Mouse (Mus musculus) CH12.LX (cell line): ENCODE data around the gene Mrps12. TPM values are rescaled to one million over a fixed set of nuclear protein-coding genes. Genes with fewer than 3 reads are reported as not detected.

ENCODE experiments used
- DNase-seq: peaks from one replicate; pipeline ENCODE4 v3.0.0-alpha.2; 2013; ENCODE audit errors: extremely low read depth
- H3K27ac ChIP-seq: 2 replicates; pipeline ENCODE4 v1.5.1; 2012; ENCODE audit warnings: low read depth, mild to moderate bottlenecking, control low read depth, moderate library complexity; ENCODE audit not compliant: insufficient read depth
- H3K27me3 ChIP-seq: replicated peaks from 2 replicates; pipeline ENCODE3; 2012; ENCODE audit warnings: inconsistent platforms
- H3K36me3 ChIP-seq, 2 experiments: replicated peaks in 1 of 2; 2 replicates each; pipeline versions ENCODE3 to v1.6.1; 2012; ENCODE audit warnings: inconsistent platforms in 1 of 2, low read length in 1 of 2, mild to moderate bottlenecking in 1 of 2, mixed read lengths in 1 of 2, moderate library complexity in 1 of 2; ENCODE audit not compliant: control insufficient read depth in 1 of 2, insufficient read depth in 1 of 2
- H3K4me1 ChIP-seq, 2 experiments: 2 replicates each; pipeline ENCODE4 v1.6.1; 2012; ENCODE audit warnings: inconsistent platforms in 1 of 2, moderate library complexity in 1 of 2; ENCODE audit not compliant: insufficient read depth in 2 of 2, control insufficient read depth in 1 of 2
- H3K4me2 ChIP-seq: 2 replicates; pipeline ENCODE4 v1.6.1; 2012; ENCODE audit warnings: low read depth, mild to moderate bottlenecking, control low read depth; ENCODE audit not compliant: poor library complexity, insufficient read depth, severe bottlenecking
- H3K4me3 ChIP-seq, 3 experiments: fragments of 150-350 bp in 1 of 3; sonication (generic) in 1 of 3; replicated peaks in 1 of 3; 2 replicates each; pipeline versions ENCODE3 to v1.5.1; 2011 to 2012; ENCODE audit warnings: low read depth in 2 of 3, low read length in 2 of 3, mild to moderate bottlenecking in 2 of 3, moderate library complexity in 2 of 3, control low read depth in 1 of 3, improper control_type of control experiment in 1 of 3, inconsistent platforms in 1 of 3, mixed read lengths in 1 of 3; ENCODE audit not compliant: poor library complexity in 1 of 3
- H3K79me2 ChIP-seq: replicated peaks from 2 replicates; pipeline ENCODE4 v1.6.1; 2012; ENCODE audit warnings: mild to moderate bottlenecking, moderate library complexity; ENCODE audit not compliant: control insufficient read depth, poor library complexity, insufficient read depth, severe bottlenecking; ENCODE audit errors: extremely low read depth
- H3K9ac ChIP-seq: 2 replicates; pipeline ENCODE4 v1.6.1; 2012; ENCODE audit warnings: low read depth, mild to moderate bottlenecking, control low read depth, moderate library complexity; ENCODE audit not compliant: insufficient read depth
- H3K9me3 ChIP-seq: replicated peaks from 2 replicates; pipeline ENCODE3; 2012; ENCODE audit warnings: low read length, inconsistent platforms, mixed read lengths
- BHLHE40 ChIP-seq: IDR thresholded peaks from 2 replicates; pipeline ENCODE4 v1.6.1; 2011; ENCODE audit warnings: mild to moderate bottlenecking, low read depth, low read length, improper control_type of control experiment
- CHD1 ChIP-seq: IDR thresholded peaks from 2 replicates; pipeline ENCODE4 v1.6.1; 2012; ENCODE audit warnings: low read depth, low read length, improper control_type of control experiment, inconsistent platforms
- CHD2 ChIP-seq: IDR thresholded peaks from 2 replicates; pipeline ENCODE4 v1.6.1; 2011; ENCODE audit warnings: low read length, improper control_type of control experiment
- CTCF ChIP-seq, 2 experiments: IDR thresholded peaks in 1 of 2; conservative IDR thresholded peaks in 1 of 2; 2 replicates each; pipeline ENCODE4 v1.5.1; 2011 to 2012; ENCODE audit warnings: low read depth in 2 of 2, low read length in 2 of 2, improper control_type of control experiment in 1 of 2, inconsistent platforms in 1 of 2, mild to moderate bottlenecking in 1 of 2, moderate library complexity in 1 of 2
- E2F4 ChIP-seq: IDR thresholded peaks from 2 replicates; pipeline ENCODE4 v1.6.1; 2011; ENCODE audit warnings: low read depth, low read length, improper control_type of control experiment; ENCODE audit not compliant: insufficient replicate concordance
- ELF1 ChIP-seq: IDR thresholded peaks from 2 replicates; pipeline ENCODE4 v1.6.1; 2014; ENCODE audit warnings: low read depth, mild to moderate bottlenecking, inconsistent platforms, low read length, improper control_type of control experiment
- EP300 ChIP-seq: IDR thresholded peaks from 2 replicates; pipeline ENCODE4 v1.6.1; 2011; ENCODE audit warnings: low read length, improper control_type of control experiment
- ETS1 ChIP-seq: conservative IDR thresholded peaks from 2 replicates; pipeline ENCODE4 v1.6.1; 2012; ENCODE audit warnings: low read depth, mild to moderate bottlenecking, inconsistent platforms, low read length, improper control_type of control experiment, moderate library complexity
- GABPA ChIP-seq: IDR thresholded peaks from 2 replicates; pipeline ENCODE4 v1.6.1; 2012; ENCODE audit warnings: low read depth, low read length, improper control_type of control experiment, inconsistent platforms; ENCODE audit not compliant: insufficient replicate concordance
- HCFC1 ChIP-seq: IDR thresholded peaks from 2 replicates; pipeline ENCODE4 v1.6.1; 2012; ENCODE audit warnings: low read depth, mild to moderate bottlenecking, inconsistent platforms, low read length, improper control_type of control experiment
- IRF4 ChIP-seq: IDR thresholded peaks from 2 replicates; pipeline ENCODE4 v1.6.1; 2014; ENCODE audit warnings: low read depth, mild to moderate bottlenecking, inconsistent platforms, low read length, improper control_type of control experiment
- JUN ChIP-seq: IDR thresholded peaks from 2 replicates; pipeline ENCODE4 v1.6.1; 2011; ENCODE audit warnings: low read depth, mild to moderate bottlenecking, low read length, improper control_type of control experiment, moderate library complexity; ENCODE audit not compliant: insufficient read depth
- JUND ChIP-seq: conservative IDR thresholded peaks from 2 replicates; pipeline ENCODE4 v1.6.1; 2011; ENCODE audit warnings: low read depth, low read length, improper control_type of control experiment
- KAT2A ChIP-seq: IDR thresholded peaks from 2 replicates; pipeline ENCODE4 v1.6.1; 2012; ENCODE audit warnings: low read length, improper control_type of control experiment, inconsistent platforms; ENCODE audit not compliant: insufficient replicate concordance
- MAFK ChIP-seq: IDR thresholded peaks from 2 replicates; pipeline ENCODE4 v1.6.1; 2011; ENCODE audit warnings: low read length, improper control_type of control experiment; ENCODE audit not compliant: insufficient replicate concordance
- MAX ChIP-seq: IDR thresholded peaks from 2 replicates; pipeline ENCODE4 v1.6.1; 2011; ENCODE audit warnings: low read length, improper control_type of control experiment
- MAZ ChIP-seq: IDR thresholded peaks from 2 replicates; pipeline ENCODE4 v1.6.1; 2012; ENCODE audit warnings: low read depth, mild to moderate bottlenecking, inconsistent platforms, low read length, improper control_type of control experiment, moderate library complexity
- MEF2A ChIP-seq: IDR thresholded peaks from 2 replicates; pipeline ENCODE4 v1.6.1; 2014; ENCODE audit warnings: low read depth, mild to moderate bottlenecking, inconsistent platforms, low read length, improper control_type of control experiment, borderline replicate concordance
- MXI1 ChIP-seq: IDR thresholded peaks from 2 replicates; pipeline ENCODE4 v1.6.1; 2011; ENCODE audit warnings: mild to moderate bottlenecking, low read depth, low read length, improper control_type of control experiment
- MYC ChIP-seq: IDR thresholded peaks from 2 replicates; pipeline ENCODE4 v1.6.1; 2011; ENCODE audit warnings: low read depth, mild to moderate bottlenecking, improper control_type of control experiment, low read length
- NELFE ChIP-seq: IDR thresholded peaks from 2 replicates; pipeline ENCODE4 v1.6.1; 2011; ENCODE audit warnings: low read depth, low read length, improper control_type of control experiment
- NRF1 ChIP-seq: IDR thresholded peaks from 2 replicates; pipeline ENCODE4 v1.6.1; 2014; ENCODE audit warnings: low read depth, mild to moderate bottlenecking, inconsistent platforms, low read length, improper control_type of control experiment, moderate library complexity
- PAX5 ChIP-seq: IDR thresholded peaks from 2 replicates; pipeline ENCODE4 v1.6.1; 2012; ENCODE audit warnings: low read length, inconsistent platforms, mixed read lengths
- POLR2A ChIP-seq: IDR thresholded peaks from 2 replicates; pipeline ENCODE4 v1.6.1; 2011; ENCODE audit warnings: low read depth, mild to moderate bottlenecking, improper control_type of control experiment, low read length
- POLR2AphosphoS2 ChIP-seq: IDR thresholded peaks from 2 replicates; pipeline ENCODE4 v1.6.1; 2011; ENCODE audit warnings: low read depth, low read length, improper control_type of control experiment
- RAD21 ChIP-seq: IDR thresholded peaks from 2 replicates; pipeline ENCODE4 v1.6.1; 2011; ENCODE audit warnings: low read depth, mild to moderate bottlenecking, low read length, improper control_type of control experiment, moderate library complexity
- RCOR1 ChIP-seq: conservative IDR thresholded peaks from 2 replicates; pipeline ENCODE4 v1.6.1; 2012; ENCODE audit warnings: low read depth, mild to moderate bottlenecking, inconsistent platforms, low read length, improper control_type of control experiment
- SIN3A ChIP-seq: IDR thresholded peaks from 2 replicates; pipeline ENCODE4 v1.6.1; 2012; ENCODE audit warnings: low read length, improper control_type of control experiment, inconsistent platforms
- SMC3 ChIP-seq: IDR thresholded peaks from 2 replicates; pipeline ENCODE4 v1.6.1; 2011; ENCODE audit warnings: low read depth, low read length, improper control_type of control experiment
- TBP ChIP-seq: conservative IDR thresholded peaks from 2 replicates; pipeline ENCODE4 v1.6.1; 2011; ENCODE audit warnings: low read depth, low read length, improper control_type of control experiment
- TCF12 ChIP-seq: IDR thresholded peaks from 2 replicates; pipeline ENCODE4 v1.6.1; 2014; ENCODE audit warnings: low read depth, mild to moderate bottlenecking, inconsistent platforms, low read length, improper control_type of control experiment
- UBTF ChIP-seq: IDR thresholded peaks from 2 replicates; pipeline ENCODE4 v1.6.1; 2012; ENCODE audit warnings: low read depth, mild to moderate bottlenecking, inconsistent platforms, low read length, improper control_type of control experiment, moderate library complexity
- USF1 ChIP-seq: IDR thresholded peaks from 2 replicates; pipeline ENCODE4 v1.6.1; 2014; ENCODE audit warnings: low read depth, mild to moderate bottlenecking, inconsistent platforms, low read length, improper control_type of control experiment
- USF2 ChIP-seq: conservative IDR thresholded peaks from 2 replicates; pipeline ENCODE4 v1.6.1; 2011; ENCODE audit warnings: low read depth, low read length, improper control_type of control experiment
- ZC3H11A ChIP-seq: IDR thresholded peaks from 2 replicates; pipeline ENCODE4 v1.6.1; 2012; ENCODE audit warnings: low read depth, mild to moderate bottlenecking, inconsistent platforms, low read length, improper control_type of control experiment
- ZKSCAN1 ChIP-seq: IDR thresholded peaks from 2 replicates; pipeline ENCODE4 v1.6.1; 2012; ENCODE audit warnings: low read depth, inconsistent platforms, low read length, improper control_type of control experiment, borderline replicate concordance
- ZMIZ1 ChIP-seq: IDR thresholded peaks from 2 replicates; pipeline ENCODE4 v1.6.1; 2012; ENCODE audit warnings: low read depth, mild to moderate bottlenecking, inconsistent platforms, low read length, improper control_type of control experiment
- ZNF384 ChIP-seq: IDR thresholded peaks from 2 replicates; pipeline ENCODE4 v1.6.1; 2012; ENCODE audit warnings: low read depth, low read length, improper control_type of control experiment, inconsistent platforms
- dilution Hi-C: fragments of 300-500 bp; cut with MboI; formaldehyde crosslinking; loops from 2 replicates; pipeline ENCODE4 v1.14.3; 2020; ENCODE audit warnings: low sequenced_read_pairs; ENCODE audit not compliant: extremely low pct_unique_long_range_greater_than_20kb, extremely low pct_ligation_motif_present
- in situ Hi-C: fragments of 300-500 bp; cut with MboI; formaldehyde crosslinking; loops from 3 replicates; pipeline ENCODE4 v1.14.3; 2019; ENCODE audit warnings: low sequenced_read_pairs, low pct_ligation_motif_present, low pct_unique_long_range_greater_than_20kb, mixed read lengths
- polyA plus RNA-seq: library from polyadenylated mRNA; unstranded; fragments of >175 nt; gene quantifications from 2 replicates; pipeline ENCODE4 v1.2.1, GENCODE M21; 2012; ENCODE audit warnings: low read depth; ENCODE audit not compliant: insufficient read length
- total RNA-seq, 2 experiments: library from RNA; depleted of rRNA; stranded (reverse); fragments of 300-350 nt in 1 of 2; fragments of >200 nt in 1 of 2; gene quantifications; 2 replicates each; pipeline ENCODE4 v1.2.3; 2012 to 2014

Mrps12 gene
- total and polyA plus RNA-seq, 3 experiments, result 66.0 to 112 (median 91.6) TPM

DNA sequence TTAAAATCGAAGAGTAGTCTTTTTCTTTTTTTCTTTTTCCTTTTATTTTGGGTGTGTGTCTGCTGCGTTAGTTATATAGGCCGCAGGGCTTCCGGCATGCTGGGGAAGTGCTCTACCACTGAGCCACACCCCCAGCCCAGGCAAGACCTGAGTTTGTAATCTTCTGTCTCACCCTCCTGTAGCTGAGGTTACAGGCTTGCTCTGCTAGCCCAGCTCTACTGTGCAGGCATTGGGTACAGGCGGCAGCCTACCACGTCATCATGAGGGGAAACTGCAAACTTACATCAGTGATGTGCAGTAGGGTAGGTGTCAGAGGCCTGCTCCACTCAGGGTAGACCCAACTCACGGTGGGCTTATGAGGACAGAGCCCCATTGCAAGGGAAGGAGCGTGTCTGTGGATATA is 39.6 kb upstream of the Mrps12 start:
- H3K27me3 ChIP-seq, result no peaks in the 10 kb centered on the region
- in situ Hi-C loops (loop anchor here (25.0 kb wide), 1 partner anchor 256 kb away; no protein-coding TSS in a partner anchor), dilution Hi-C loops (no loop called here)
- TF ChIP-seq EP300, result no peak
- 0 out of 2 replicates have a peak, but pooled peaks have one; percentile 20 for TF ChIP-seq HCFC1
- no peak for TF ChIP-seq USF1
- TF ChIP-seq MAFK, result no peak
- no peak for TF ChIP-seq ZNF384
- no peak; the same call in 1 of the 2 replicates for TF ChIP-seq CHD1
- no peak for TF ChIP-seq RAD21
- TF ChIP-seq MXI1, result peak; percentile 58
- TF ChIP-seq BHLHE40, result no peak
- TF ChIP-seq TCF12, result 0 out of 2 replicates have a peak, but pooled peaks have one; percentile 13
- peak; percentile 52 for TF ChIP-seq SIN3A
- peak; percentile 76 for TF ChIP-seq ELF1
- TF ChIP-seq ZMIZ1, result no peak
- peak; percentile 70 for TF ChIP-seq MAX
- no peak for TF ChIP-seq GABPA
- no peak for TF ChIP-seq E2F4
- TF ChIP-seq MYC, result no peak; the same call in 1 of the 2 replicates
- TF ChIP-seq KAT2A, result no peak
- TF ChIP-seq CHD2, result no peak
- no peak for TF ChIP-seq NRF1
- no peak for TF ChIP-seq IRF4
- peak; percentile 48; the same call in 1 of the 2 replicates for TF ChIP-seq NELFE
- no peak for TF ChIP-seq UBTF
- no peak for TF ChIP-seq USF2
- peak; percentile 53 for TF ChIP-seq POLR2A
- TF ChIP-seq RCOR1, result no peak
- no peak for TF ChIP-seq MAZ
- TF ChIP-seq ETS1, result no peak; the same call in none of the 2 replicates
- no peak for TF ChIP-seq JUND
- TF ChIP-seq ZC3H11A, result no peak
- no peak for TF ChIP-seq CTCF (conservative IDR thresholded peaks at IDR 0.05 in 1 of 2, IDR thresholded peaks at IDR 0.05 in 1 of 2; ENCODE audit: low read depth in 2 of 2, low read length in 2 of 2)
- TF ChIP-seq ZKSCAN1, result no peak
- no peak for TF ChIP-seq PAX5
- no peak for TF ChIP-seq SMC3
- no peak for TF ChIP-seq JUN
- TF ChIP-seq MEF2A, result no peak
- 0 out of 2 replicates have a peak, but pooled peaks have one; percentile 37 for TF ChIP-seq TBP
- TF ChIP-seq POLR2AphosphoS2, result 0 out of 2 replicates have a peak, but pooled peaks have one; percentile 12
- no peaks in the 10 kb centered on the region for H3K79me2 ChIP-seq
- peaks cover 37 to 74% of the 10 kb centered on the region in 2 experiments for H3K4me1 ChIP-seq
- peak; percentile 85 for DNase-seq
- H3K36me3 ChIP-seq, result peaks cover 34 to 71% of the 10 kb centered on the region in 2 experiments
- peak overlapping the region; percentile 20 to 31 (median 27) for H3K4me3 ChIP-seq
- peak overlapping the region; percentile 99 for H3K27ac ChIP-seq
- H3K9ac ChIP-seq, result peak overlapping the region; percentile 64
- peak overlapping the region; percentile 56 for H3K4me2 ChIP-seq
- H3K9me3 ChIP-seq, result no peaks in the 10 kb centered on the region
